Mouse (Mus musculus) MEL (cell line): ENCODE data around the gene Abcc6. TPM values are rescaled to one million over a fixed set of nuclear protein-coding genes. Genes with fewer than 3 reads are reported as not detected.

Experiments
- DNase-seq: peaks from one replicate; pipeline ENCODE4 v3.0.0; 2011; ENCODE audit warnings: low read depth, low spot score
- H3K27ac ChIP-seq: 2 replicates; pipeline ENCODE4 v1.5.1; 2012; ENCODE audit warnings: low read depth, mild to moderate bottlenecking, control low read depth, low read length, moderate library complexity; ENCODE audit not compliant: control insufficient read depth
- H3K27me3 ChIP-seq, 2 experiments: fragments of 150-350 bp in 1 of 2; sonication (generic) in 1 of 2; 2 replicates each; pipeline ENCODE4 v1.6.1; 2012; ENCODE audit warnings: low read length in 2 of 2, mild to moderate bottlenecking in 2 of 2, improper control_type of control experiment in 1 of 2, moderate library complexity in 1 of 2; ENCODE audit not compliant: insufficient read depth in 2 of 2, control insufficient read depth in 1 of 2
- H3K36me3 ChIP-seq, 2 experiments: 2 replicates each; pipeline ENCODE4 v1.6.1; 2012 to 2014; ENCODE audit warnings: low read length in 2 of 2, improper control_type of control experiment in 1 of 2, inconsistent platforms in 1 of 2, mild to moderate bottlenecking in 1 of 2; ENCODE audit not compliant: insufficient read depth in 2 of 2, control insufficient read depth in 1 of 2
- H3K4me1 ChIP-seq, 2 experiments: fragments of 150-350 bp in 1 of 2; sonication (generic) in 1 of 2; 2 replicates each; pipeline ENCODE4 v1.6.1; 2012; ENCODE audit warnings: low read length in 2 of 2, improper control_type of control experiment in 1 of 2, mild to moderate bottlenecking in 1 of 2; ENCODE audit not compliant: insufficient read depth in 2 of 2, control insufficient read depth in 1 of 2
- H3K4me3 ChIP-seq, 2 experiments: fragments of 150-350 bp in 1 of 2; sonication (generic) in 1 of 2; 2 replicates each; pipeline ENCODE4 v1.5.1; 2012; ENCODE audit warnings: low read depth in 2 of 2, low read length in 2 of 2, mild to moderate bottlenecking in 2 of 2, moderate library complexity in 2 of 2, control low read depth in 1 of 2, improper control_type of control experiment in 1 of 2; ENCODE audit not compliant: control insufficient read depth in 1 of 2, insufficient read depth in 1 of 2
- H3K79me2 ChIP-seq: 2 replicates; pipeline ENCODE4 v1.6.1; 2012; ENCODE audit warnings: mild to moderate bottlenecking, low read length, moderate library complexity; ENCODE audit not compliant: control insufficient read depth, poor library complexity, insufficient read depth
- H3K9ac ChIP-seq: 2 replicates; pipeline ENCODE4 v1.6.1; 2012; ENCODE audit warnings: low read depth, mild to moderate bottlenecking, control low read depth, low read length, moderate library complexity; ENCODE audit not compliant: control insufficient read depth, poor library complexity, severe bottlenecking
- H3K9me3 ChIP-seq: fragments of 150-350 bp; sonication (generic); replicated peaks from 2 replicates; pipeline ENCODE4 v1.6.1; 2012; ENCODE audit warnings: mild to moderate bottlenecking, low read length, improper control_type of control experiment, moderate library complexity; ENCODE audit not compliant: insufficient read depth
- BHLHE40 ChIP-seq: IDR thresholded peaks from 2 replicates; pipeline ENCODE4 v1.6.1; 2012; ENCODE audit warnings: low read depth, mild to moderate bottlenecking, inconsistent platforms, low read length, improper control_type of control experiment, borderline replicate concordance
- CHD1 ChIP-seq: IDR thresholded peaks from 2 replicates; pipeline ENCODE4 v1.6.1; 2012; ENCODE audit warnings: low read depth, mild to moderate bottlenecking, inconsistent platforms, low read length, improper control_type of control experiment
- CHD2 ChIP-seq: IDR thresholded peaks from 2 replicates; pipeline ENCODE4 v1.6.1; 2011; ENCODE audit warnings: low read length, improper control_type of control experiment
- CTCF ChIP-seq, 3 experiments: IDR thresholded peaks in 2 of 3; conservative IDR thresholded peaks in 1 of 3; 2 replicates each; pipeline ENCODE4 v1.5.1; 2011 to 2012; ENCODE audit warnings: low read length in 3 of 3, low read depth in 2 of 3, mild to moderate bottlenecking in 2 of 3, improper control_type of control experiment in 1 of 3, inconsistent platforms in 1 of 3, mixed read lengths in 1 of 3, moderate library complexity in 1 of 3; ENCODE audit not compliant: control insufficient read depth in 1 of 3, insufficient read depth in 1 of 3, poor library complexity in 1 of 3, severe bottlenecking in 1 of 3
- E2F4 ChIP-seq: IDR thresholded peaks from 2 replicates; pipeline ENCODE4 v1.6.1; 2011; ENCODE audit warnings: low read depth, low read length, improper control_type of control experiment, borderline replicate concordance
- EP300 ChIP-seq, 2 experiments: IDR thresholded peaks; 2 replicates each; pipeline ENCODE4 v1.6.1; 2011; ENCODE audit warnings: improper control_type of control experiment in 2 of 2, low read length in 2 of 2, low read depth in 1 of 2, mild to moderate bottlenecking in 1 of 2
- ETS1 ChIP-seq: IDR thresholded peaks from 2 replicates; pipeline ENCODE4 v1.6.1; 2012; ENCODE audit warnings: low read depth, mild to moderate bottlenecking, inconsistent platforms, low read length, improper control_type of control experiment, moderate library complexity
- GABPA ChIP-seq: IDR thresholded peaks from 2 replicates; pipeline ENCODE4 v1.6.1; 2012; ENCODE audit warnings: low read depth, mild to moderate bottlenecking, inconsistent platforms, low read length, improper control_type of control experiment, moderate library complexity
- GATA1 ChIP-seq: IDR thresholded peaks from 2 replicates; pipeline ENCODE4 v1.6.1; 2011; ENCODE audit warnings: low read depth, low read length, improper control_type of control experiment
- HCFC1 ChIP-seq: IDR thresholded peaks from 2 replicates; pipeline ENCODE4 v1.6.1; 2012; ENCODE audit warnings: low read depth, mild to moderate bottlenecking, inconsistent platforms, low read length, improper control_type of control experiment, moderate library complexity
- JUND ChIP-seq: IDR thresholded peaks from 2 replicates; pipeline ENCODE4 v1.6.1; 2011; ENCODE audit warnings: low read depth, mild to moderate bottlenecking, improper control_type of control experiment, low read length
- KAT2A ChIP-seq: conservative IDR thresholded peaks from 2 replicates; pipeline ENCODE4 v1.6.1; 2012; ENCODE audit warnings: low read depth, low read length, improper control_type of control experiment, inconsistent platforms
- MAFK ChIP-seq: IDR thresholded peaks from 2 replicates; pipeline ENCODE4 v1.6.1; 2011; ENCODE audit warnings: low read depth, mild to moderate bottlenecking, low read length, improper control_type of control experiment, borderline replicate concordance
- MAX ChIP-seq: IDR thresholded peaks from 2 replicates; pipeline ENCODE4 v1.6.1; 2011; ENCODE audit warnings: low read length, improper control_type of control experiment
- MAZ ChIP-seq: IDR thresholded peaks from 2 replicates; pipeline ENCODE4 v1.6.1; 2012; ENCODE audit warnings: low read depth, mild to moderate bottlenecking, inconsistent platforms, low read length, improper control_type of control experiment
- MEF2A ChIP-seq: IDR thresholded peaks from 2 replicates; pipeline ENCODE4 v1.6.1; 2014; ENCODE audit warnings: low read depth, mild to moderate bottlenecking, inconsistent platforms, low read length, improper control_type of control experiment; ENCODE audit not compliant: poor library complexity, insufficient replicate concordance, severe bottlenecking; ENCODE audit errors: extremely low read depth
- MXI1 ChIP-seq: IDR thresholded peaks from 2 replicates; pipeline ENCODE4 v1.6.1; 2011; ENCODE audit warnings: mild to moderate bottlenecking, low read depth, low read length, improper control_type of control experiment
- MYB ChIP-seq: IDR thresholded peaks from 2 replicates; pipeline ENCODE4 v1.6.1; 2011; ENCODE audit warnings: mild to moderate bottlenecking, low read depth, low read length, improper control_type of control experiment
- MYC ChIP-seq: IDR thresholded peaks from 2 replicates; pipeline ENCODE4 v1.6.1; 2011; ENCODE audit warnings: low read depth, mild to moderate bottlenecking, low read length, improper control_type of control experiment, moderate library complexity
- NELFE ChIP-seq: IDR thresholded peaks from 2 replicates; pipeline ENCODE4 v1.6.1; 2011; ENCODE audit warnings: low read depth, low read length, improper control_type of control experiment
- NRF1 ChIP-seq: IDR thresholded peaks from 2 replicates; pipeline ENCODE4 v1.6.1; 2014; ENCODE audit warnings: low read depth, mild to moderate bottlenecking, inconsistent platforms, low read length, improper control_type of control experiment, moderate library complexity; ENCODE audit not compliant: poor library complexity, insufficient read depth, severe bottlenecking
- POLR2A ChIP-seq, 2 experiments: IDR thresholded peaks; 2 replicates each; pipeline ENCODE4 v1.6.1; 2011 to 2012; ENCODE audit warnings: low read length in 2 of 2, mild to moderate bottlenecking in 2 of 2, control low read depth in 1 of 2, improper control_type of control experiment in 1 of 2, low read depth in 1 of 2, moderate library complexity in 1 of 2; ENCODE audit not compliant: control insufficient read depth in 1 of 2, insufficient read depth in 1 of 2, poor library complexity in 1 of 2
- POLR2AphosphoS2 ChIP-seq: IDR thresholded peaks from 2 replicates; pipeline ENCODE4 v1.6.1; 2011; ENCODE audit warnings: low read length, improper control_type of control experiment
- POLR2AphosphoS5 ChIP-seq: IDR thresholded peaks from 2 replicates; pipeline ENCODE4 v1.6.1; 2012; ENCODE audit warnings: low read depth, borderline replicate concordance, mild to moderate bottlenecking, inconsistent platforms, low read length, moderate library complexity, mixed read lengths
- RAD21 ChIP-seq: IDR thresholded peaks from 2 replicates; pipeline ENCODE4 v1.6.1; 2011; ENCODE audit warnings: mild to moderate bottlenecking, low read depth, low read length, improper control_type of control experiment
- RCOR1 ChIP-seq: IDR thresholded peaks from 2 replicates; pipeline ENCODE4 v1.6.1; 2012; ENCODE audit warnings: low read depth, mild to moderate bottlenecking, inconsistent platforms, low read length, improper control_type of control experiment
- SIN3A ChIP-seq: IDR thresholded peaks from 2 replicates; pipeline ENCODE4 v1.6.1; 2012; ENCODE audit warnings: low read length, improper control_type of control experiment, inconsistent platforms
- SMC3 ChIP-seq: IDR thresholded peaks from 2 replicates; pipeline ENCODE4 v1.6.1; 2011; ENCODE audit warnings: low read depth, low read length, improper control_type of control experiment
- TAL1 ChIP-seq: IDR thresholded peaks from 2 replicates; pipeline ENCODE4 v1.6.1; 2012; ENCODE audit warnings: mild to moderate bottlenecking, inconsistent platforms, low read length, moderate library complexity, mixed read lengths
- TBP ChIP-seq: IDR thresholded peaks from 2 replicates; pipeline ENCODE4 v1.8.0; 2011; ENCODE audit warnings: low read depth, low read length, improper control_type of control experiment
- TCF12 ChIP-seq: IDR thresholded peaks from 2 replicates; pipeline ENCODE4 v1.6.1; 2014; ENCODE audit warnings: low read depth, mild to moderate bottlenecking, inconsistent platforms, low read length, improper control_type of control experiment, moderate library complexity
- UBTF ChIP-seq: IDR thresholded peaks from 2 replicates; pipeline ENCODE4 v1.6.1; 2012; ENCODE audit warnings: low read depth, mild to moderate bottlenecking, inconsistent platforms, low read length, improper control_type of control experiment, moderate library complexity, borderline replicate concordance; ENCODE audit not compliant: insufficient read depth
- USF1 ChIP-seq: IDR thresholded peaks from 2 replicates; pipeline ENCODE4 v1.6.1; 2014; ENCODE audit warnings: low read depth, mild to moderate bottlenecking, inconsistent platforms, low read length, improper control_type of control experiment, moderate library complexity
- USF2 ChIP-seq, 2 experiments: IDR thresholded peaks; 2 replicates each; pipeline ENCODE4 v1.6.1; 2011 to 2012; ENCODE audit warnings: improper control_type of control experiment in 2 of 2, low read length in 2 of 2, borderline replicate concordance in 1 of 2, inconsistent platforms in 1 of 2, low read depth in 1 of 2, mild to moderate bottlenecking in 1 of 2; ENCODE audit not compliant: insufficient read depth in 1 of 2
- ZC3H11A ChIP-seq: IDR thresholded peaks from 2 replicates; pipeline ENCODE4 v1.6.1; 2012; ENCODE audit warnings: low read depth, mild to moderate bottlenecking, inconsistent platforms, low read length, improper control_type of control experiment
- ZKSCAN1 ChIP-seq: IDR thresholded peaks from 2 replicates; pipeline ENCODE4 v1.6.1; 2012; ENCODE audit warnings: low read depth, mild to moderate bottlenecking, inconsistent platforms, low read length, improper control_type of control experiment, moderate library complexity
- ZMIZ1 ChIP-seq: IDR thresholded peaks from 2 replicates; pipeline ENCODE4 v1.6.1; 2012; ENCODE audit warnings: low read depth, mild to moderate bottlenecking, inconsistent platforms, low read length, improper control_type of control experiment, moderate library complexity
- ZNF384 ChIP-seq: IDR thresholded peaks from 2 replicates; pipeline ENCODE4 v1.6.1; 2012; ENCODE audit warnings: low read depth, mild to moderate bottlenecking, inconsistent platforms, low read length, improper control_type of control experiment
- polyA plus RNA-seq, 2 experiments: library from polyadenylated mRNA; stranded (reverse) in 1 of 2; unstranded in 1 of 2; fragments of >175 nt in 1 of 2; fragments of >200 nt in 1 of 2; gene quantifications; 2 replicates each; pipeline versions ENCODE4 v1.2.1 to v1.2.4; 2012; ENCODE audit warnings: low replicate concordance in 2 of 2, low read depth in 1 of 2; ENCODE audit not compliant: insufficient read length in 2 of 2, insufficient read depth in 1 of 2, missing spikeins in 1 of 2
- total RNA-seq: library from RNA; depleted of rRNA; stranded (reverse); fragments of 300-350 nt; gene quantifications from 2 replicates; pipeline ENCODE4 v1.2.3, GENCODE M21; 2012

Gene Abcc6
- total and polyA plus RNA-seq, 3 experiments, result 0.04 to 0.12 TPM; not detected in 1

GRCm38 (mm10) chr7:45921242-45921621 lies 108.9 kb downstream of the Abcc6 start, which contains the start of gene Emp3:
Gene Emp3 (minus strand): TSS chr7:45921404.
- Histone ChIP-seq H3K79me2 (peaks cover 3% of the 10 kb centered on the region; the same call in 1 of the 2 replicates), H3K9ac (peak within 1 kb of the TSS; percentile 77), H3K4me3 (peak within 1 kb of the TSS; percentile 63 to 64), H3K4me1 (peaks cover 8 to 19% of the 10 kb centered on the region in 2 experiments), H3K36me3 (peaks cover 0 to 13% of the 10 kb centered on the region in 2 experiments; a peak in 2 of 4 replicates), H3K27ac (peak within 1 kb of the TSS; percentile 89), H3K27me3 (no peaks in the 10 kb centered on the region), H3K9me3 (no peaks in the 10 kb centered on the region)
- DNase-seq, result peak; percentile 89
- TF ChIP-seq JUND, result no peak
- TF ChIP-seq ZNF384, result no peak
- no peak for TF ChIP-seq BHLHE40
- no peak for TF ChIP-seq TAL1
- peak; percentile 54; the same call in 1 of the 2 replicates for TF ChIP-seq MXI1
- TF ChIP-seq MAX, result 0 out of 2 replicates have a peak, but pooled peaks have one; percentile 19
- TF ChIP-seq CTCF (IDR thresholded peaks at IDR 0.05 in 2 of 3, conservative IDR thresholded peaks at IDR 0.05 in 1 of 3; ENCODE audit: control insufficient read depth in 1 of 3, insufficient read depth in 1 of 3, low read depth in 2 of 3, low read length in 3 of 3, poor library complexity in 1 of 3, severe bottlenecking in 1 of 3), result no peak
- TF ChIP-seq GABPA, result no peak
- TF ChIP-seq UBTF, result no peak
- TF ChIP-seq POLR2AphosphoS2, result no peak
- TF ChIP-seq MYB, result no peak
- TF ChIP-seq RCOR1, result no peak
- TF ChIP-seq HCFC1, result peak; percentile 48
- TF ChIP-seq NRF1, result 0 out of 2 replicates have a peak, but pooled peaks have one; percentile 7
- no peak for TF ChIP-seq E2F4
- no peak for TF ChIP-seq TCF12
- no peak for TF ChIP-seq SMC3
- TF ChIP-seq CHD1, result no peak
- TF ChIP-seq ETS1, result peak; percentile 51; the same call in 1 of the 2 replicates
- TF ChIP-seq RAD21, result no peak
- TF ChIP-seq CHD2, result no peak
- TF ChIP-seq USF2 (IDR thresholded peaks at IDR 0.05; ENCODE audit: borderline replicate concordance in 1 of 2, insufficient read depth in 1 of 2, low read depth in 1 of 2, low read length in 2 of 2), result no peak
- no peak for TF ChIP-seq MEF2A
- no peak for TF ChIP-seq POLR2AphosphoS5
- TF ChIP-seq ZMIZ1, result peak; percentile 63; the same call in 1 of the 2 replicates
- TF ChIP-seq USF1, result no peak
- peak in 1 of 2 experiments; percentile 3; a peak in 1 of 4 replicates for TF ChIP-seq EP300 (IDR thresholded peaks at IDR 0.05; ENCODE audit: low read depth in 1 of 2, low read length in 2 of 2)
- no peak for TF ChIP-seq MAFK
- TF ChIP-seq NELFE, result peak; percentile 54; the same call in 1 of the 2 replicates
- no peak for TF ChIP-seq GATA1
- peak in 1 of 2 experiments; percentile 74; a peak in 2 of 4 replicates for TF ChIP-seq POLR2A (IDR thresholded peaks at IDR 0.05; ENCODE audit: control insufficient read depth in 1 of 2, insufficient read depth in 1 of 2, low read depth in 1 of 2, low read length in 2 of 2, poor library complexity in 1 of 2)
- TF ChIP-seq KAT2A, result no peak
- TF ChIP-seq ZC3H11A, result no peak
- peak; percentile 80 for TF ChIP-seq TBP
- TF ChIP-seq MYC, result no peak
- TF ChIP-seq SIN3A, result peak; percentile 79
- peak; percentile 95 for TF ChIP-seq MAZ
- no peak for TF ChIP-seq ZKSCAN1
